Mouse (Mus musculus) MEL (cell line): Measurements from ENCODE around the gene Traf2.

ENCODE experiments used
- BHLHE40 ChIP-seq: IDR thresholded peaks from 2 replicates; pipeline ENCODE4 v1.6.1; 2012; ENCODE audit warnings: low read depth, mild to moderate bottlenecking, inconsistent platforms, low read length, improper control_type of control experiment, borderline replicate concordance
- CHD2 ChIP-seq: IDR thresholded peaks from 2 replicates; pipeline ENCODE4 v1.6.1; 2011; ENCODE audit warnings: low read length, improper control_type of control experiment
- CTCF ChIP-seq, 3 experiments: IDR thresholded peaks in 2 of 3; conservative IDR thresholded peaks in 1 of 3; 2 replicates each; pipeline ENCODE4 v1.5.1; 2011 to 2012; ENCODE audit warnings: low read length in 3 of 3, low read depth in 2 of 3, mild to moderate bottlenecking in 2 of 3, improper control_type of control experiment in 1 of 3, inconsistent platforms in 1 of 3, mixed read lengths in 1 of 3, moderate library complexity in 1 of 3; ENCODE audit not compliant: control insufficient read depth in 1 of 3, insufficient read depth in 1 of 3, poor library complexity in 1 of 3, severe bottlenecking in 1 of 3
- ELF1 ChIP-seq: IDR thresholded peaks from 2 replicates; pipeline ENCODE4 v1.6.1; 2014; ENCODE audit warnings: low read depth, mild to moderate bottlenecking, inconsistent platforms, low read length, improper control_type of control experiment, moderate library complexity
- KAT2A ChIP-seq: conservative IDR thresholded peaks from 2 replicates; pipeline ENCODE4 v1.6.1; 2012; ENCODE audit warnings: low read depth, low read length, improper control_type of control experiment, inconsistent platforms
- MYC ChIP-seq: IDR thresholded peaks from 2 replicates; pipeline ENCODE4 v1.6.1; 2011; ENCODE audit warnings: low read depth, mild to moderate bottlenecking, low read length, improper control_type of control experiment, moderate library complexity
- POLR2A ChIP-seq, 2 experiments: IDR thresholded peaks; 2 replicates each; pipeline ENCODE4 v1.6.1; 2011 to 2012; ENCODE audit warnings: low read length in 2 of 2, mild to moderate bottlenecking in 2 of 2, control low read depth in 1 of 2, improper control_type of control experiment in 1 of 2, low read depth in 1 of 2, moderate library complexity in 1 of 2; ENCODE audit not compliant: control insufficient read depth in 1 of 2, insufficient read depth in 1 of 2, poor library complexity in 1 of 2
- POLR2AphosphoS2 ChIP-seq: IDR thresholded peaks from 2 replicates; pipeline ENCODE4 v1.6.1; 2011; ENCODE audit warnings: low read length, improper control_type of control experiment
- USF1 ChIP-seq: IDR thresholded peaks from 2 replicates; pipeline ENCODE4 v1.6.1; 2014; ENCODE audit warnings: low read depth, mild to moderate bottlenecking, inconsistent platforms, low read length, improper control_type of control experiment, moderate library complexity

- TF ChIP-seq MYC (no peak), CTCF (IDR thresholded peaks at IDR 0.05 in 2 of 3, conservative IDR thresholded peaks at IDR 0.05 in 1 of 3; ENCODE audit: control insufficient read depth in 1 of 3, insufficient read depth in 1 of 3, low read depth in 2 of 3, low read length in 3 of 3, poor library complexity in 1 of 3, severe bottlenecking in 1 of 3) (no peak), KAT2A (no peak), ELF1 (no peak), POLR2A (IDR thresholded peaks at IDR 0.05; ENCODE audit: control insufficient read depth in 1 of 2, insufficient read depth in 1 of 2, low read depth in 1 of 2, low read length in 2 of 2, poor library complexity in 1 of 2) (no peak), BHLHE40 (no peak), USF1 (no peak), POLR2AphosphoS2 (no peak), CHD2 (no peak)
These were observed 4.9 kb downstream of the Traf2 start for GRCm38 (mm10) chr2:25541644-25542367.
